Mouse (Mus musculus) liver, embryonic 14.5 days (tissue): ENCODE data around the gene Fat3.

ENCODE experiments used
- CTCF ChIP-seq: IDR thresholded peaks from 2 replicates; pipeline ENCODE4 v1.5.1; 2016; ENCODE audit warnings: antibody characterized with exemption, low read depth, control low read depth
- EP300 ChIP-seq: IDR thresholded peaks from 2 replicates; pipeline ENCODE4 v1.6.1; 2016; ENCODE audit warnings: antibody characterized with exemption, low read depth

GRCm38 (mm10) chr9:16302484-16302883 lies 198.6 kb downstream of the Fat3 start:
- no peak for TF ChIP-seq CTCF
- TF ChIP-seq EP300, result no peak
